Mouse (Mus musculus) heart, embryonic 14.5 days (tissue): Measurements from ENCODE around the gene Slc39a11. TPM values are rescaled to one million over a fixed set of nuclear protein-coding genes. Genes with fewer than 3 reads are reported as not detected.

ENCODE experiments used
- ATAC-seq: fragments of 200-750 bp; cut with Nextera tagmentation; 2 replicates; pipeline ENCODE4 v1.8.0; 2017; ENCODE audit warnings: low read depth, moderate TSS enrichment; ENCODE audit not compliant: insufficient number of reproducible peaks, insufficient read depth, low FRiP score
- H3K27ac ChIP-seq, 2 experiments: fragments of 200-500 bp in 1 of 2; fragments of 300-500 bp in 1 of 2; sonication (generic) in 1 of 2; replicated peaks in 1 of 2; 2 replicates each; pipeline ENCODE4 v1.5.1; 2012 to 2014; ENCODE audit warnings: low read depth in 2 of 2, low read length in 2 of 2, control low read depth in 1 of 2, mild to moderate bottlenecking in 1 of 2, mixed read lengths in 1 of 2; ENCODE audit not compliant: control insufficient read depth in 1 of 2, insufficient read depth in 1 of 2
- H3K27me3 ChIP-seq: fragments of 300-500 bp; sonication (generic); 2 replicates; pipeline ENCODE4 v1.6.1; 2014; ENCODE audit warnings: mild to moderate bottlenecking, low read length, control low read depth; ENCODE audit not compliant: control insufficient read depth, insufficient read depth
- H3K36me3 ChIP-seq: fragments of 300-500 bp; sonication (generic); 2 replicates; pipeline ENCODE4 v1.6.1; 2014; ENCODE audit warnings: mild to moderate bottlenecking, control low read depth, low read length, mixed read lengths; ENCODE audit not compliant: control insufficient read depth, insufficient read depth
- H3K4me1 ChIP-seq, 2 experiments: fragments of 200-500 bp in 1 of 2; fragments of 300-500 bp in 1 of 2; sonication (generic) in 1 of 2; 2 replicates each; pipeline ENCODE4 v1.6.1; 2012 to 2014; ENCODE audit warnings: low read length in 2 of 2, control low read depth in 1 of 2, mixed read lengths in 1 of 2; ENCODE audit not compliant: control insufficient read depth in 2 of 2, insufficient read depth in 2 of 2
- H3K4me2 ChIP-seq: fragments of 300-500 bp; sonication (generic); 2 replicates; pipeline ENCODE4 v1.6.1; 2014; ENCODE audit warnings: mild to moderate bottlenecking, low read length
- H3K4me3 ChIP-seq, 2 experiments: fragments of 200-500 bp in 1 of 2; fragments of 300-500 bp in 1 of 2; sonication (generic) in 1 of 2; 2 replicates each; pipeline ENCODE4 v1.5.1; 2012 to 2014; ENCODE audit warnings: low read length in 2 of 2, mild to moderate bottlenecking in 2 of 2, control low read depth in 1 of 2, low read depth in 1 of 2, moderate library complexity in 1 of 2; ENCODE audit not compliant: control insufficient read depth in 1 of 2, insufficient read depth in 1 of 2
- H3K9ac ChIP-seq: fragments of 300-500 bp; sonication (generic); 2 replicates; pipeline ENCODE4 v1.6.1; 2014; ENCODE audit warnings: mild to moderate bottlenecking, low read length
- H3K9me3 ChIP-seq: fragments of 300-500 bp; sonication (generic); 2 replicates; pipeline ENCODE4 v1.6.1; 2016; ENCODE audit warnings: low read length, control low read depth; ENCODE audit not compliant: control insufficient read depth
- WGBS: fragments of 180-500 bp; shearing (Covaris S2); extraction: QIAGEN DNeasy Blood & Tissue Kit; methylation state at CpG from one replicate; pipeline ENCODE4 v1.1.7; 2014; 5-methylcytosine and 5-hydroxymethylcytosine counted together
- polyA plus RNA-seq: library from polyadenylated mRNA; unstranded; fragments of >200 nt; fragmentation: Nextera tagmentation; extraction: Ambion mirVana; gene quantifications from 2 replicates; pipeline ENCODE4 v1.2.1, GENCODE M21; 2014

Gene Slc39a11
- polyA plus RNA-seq, 1 experiment from 2014 or later: 13.6 TPM

- Histone ChIP-seq H3K4me3 (no peak overlapping the region), H3K4me1 (no peaks in the 10 kb centered on the region), H3K36me3 (no peaks in the 10 kb centered on the region), H3K9ac (no peak overlapping the region), H3K9me3 (0 out of 2 replicates have a peak, but pooled peaks cover 2% of the 10 kb centered on the region), H3K27me3 (no peaks in the 10 kb centered on the region), H3K4me2 (no peak overlapping the region), H3K27ac (no peak overlapping the region)
- no peak for ATAC-seq
- 87% methylated on average over 4 of the region's 4 CpGs for WGBS
These were observed 231.9 kb downstream of the Slc39a11 start for GRCm38 (mm10) chr11:113417948-113418347.

- no peaks in the 10 kb centered on the region for H3K4me1 ChIP-seq
- WGBS: 94% methylated on average over 4 of the region's 4 CpGs
- no peak overlapping the region for H3K4me2 ChIP-seq
- no peaks in the 10 kb centered on the region for H3K9me3 ChIP-seq
- H3K27me3 ChIP-seq: no peaks in the 10 kb centered on the region
- H3K36me3 ChIP-seq: no peaks in the 10 kb centered on the region
- H3K4me3 ChIP-seq: no peak overlapping the region
- no peak overlapping the region for H3K9ac ChIP-seq
- H3K27ac ChIP-seq: no peak overlapping the region
- no peak for ATAC-seq
These were observed 237.3 kb downstream of the Slc39a11 start for GRCm38 (mm10) chr11:113412545-113412944.

- Histone ChIP-seq H3K4me2 (no peak overlapping the region), H3K4me3 (no peak overlapping the region), H3K9ac (no peak overlapping the region), H3K27ac (no peak overlapping the region), H3K4me1 (no peaks in the 10 kb centered on the region), H3K27me3 (no peaks in the 10 kb centered on the region), H3K36me3 (no peaks in the 10 kb centered on the region), H3K9me3 (no peaks in the 10 kb centered on the region)
- WGBS: 53% methylated on average over 10 of the region's 10 CpGs
- ATAC-seq: no peak
These were observed 238.1 kb downstream of the Slc39a11 start for GRCm38 (mm10) chr11:113411798-113412197.

GRCm38 (mm10) chr11:113409121-113409520 lies 240.8 kb downstream of the Slc39a11 start:
- no peak overlapping the region for H3K9ac ChIP-seq
- H3K36me3 ChIP-seq: no peaks in the 10 kb centered on the region
- H3K27ac ChIP-seq: no peak overlapping the region
- H3K27me3 ChIP-seq: no peaks in the 10 kb centered on the region
- no peaks in the 10 kb centered on the region for H3K4me1 ChIP-seq
- no peaks in the 10 kb centered on the region for H3K9me3 ChIP-seq
- no peak overlapping the region for H3K4me2 ChIP-seq
- ATAC-seq: no peak
- WGBS: 86% methylated on average over 9 of the region's 9 CpGs
- H3K4me3 ChIP-seq: no peak overlapping the region

- no peak for ATAC-seq
- Histone ChIP-seq H3K4me1 (no peaks in the 10 kb centered on the region), H3K4me3 (no peak overlapping the region), H3K27ac (no peak overlapping the region), H3K4me2 (no peak overlapping the region), H3K9ac (no peak overlapping the region), H3K36me3 (no peaks in the 10 kb centered on the region), H3K27me3 (no peaks in the 10 kb centered on the region), H3K9me3 (no peaks in the 10 kb centered on the region)
- 92% methylated on average over 4 of the region's 4 CpGs for WGBS
These were observed 242.4 kb downstream of the Slc39a11 start for GRCm38 (mm10) chr11:113407474-113407873.

- H3K9ac ChIP-seq: no peak overlapping the region
- H3K9me3 ChIP-seq: peaks cover 13% of the 10 kb centered on the region
- no peak overlapping the region for H3K27ac ChIP-seq
- WGBS: 90% methylated on average over 4 of the region's 4 CpGs
- H3K4me3 ChIP-seq: no peak overlapping the region
- H3K4me1 ChIP-seq: no peaks in the 10 kb centered on the region
- ATAC-seq: no peak
- no peaks in the 10 kb centered on the region for H3K36me3 ChIP-seq
- no peaks in the 10 kb centered on the region for H3K27me3 ChIP-seq
- H3K4me2 ChIP-seq: no peak overlapping the region
These were observed 249.0 kb downstream of the Slc39a11 start for GRCm38 (mm10) chr11:113400868-113401267.

GRCm38 (mm10) chr11:113399601-113400000 lies 250.3 kb downstream of the Slc39a11 start:
- 75% methylated on average over 11 of the region's 11 CpGs for WGBS
- no peak for ATAC-seq
- H3K9me3 ChIP-seq: peaks cover 13% of the 10 kb centered on the region
- no peaks in the 10 kb centered on the region for H3K36me3 ChIP-seq
- H3K4me2 ChIP-seq: no peak overlapping the region
- H3K27ac ChIP-seq: no peak overlapping the region
- H3K4me3 ChIP-seq: no peak overlapping the region
- no peaks in the 10 kb centered on the region for H3K4me1 ChIP-seq
- H3K9ac ChIP-seq: no peak overlapping the region
- no peaks in the 10 kb centered on the region for H3K27me3 ChIP-seq

- 53% methylated on average over 1 of the region's 1 CpGs for WGBS
- ATAC-seq: no peak
These were observed 252.5 kb downstream of the Slc39a11 start for GRCm38 (mm10) chr11:113397394-113397793.

More at GRCm38 (mm10) chr11:113397394-113397793, 252.5 kb downstream of the Slc39a11 start:
- Histone ChIP-seq H3K27me3 (no peaks in the 10 kb centered on the region), H3K36me3 (no peaks in the 10 kb centered on the region), H3K9me3 (peaks cover 13% of the 10 kb centered on the region), H3K27ac (no peak overlapping the region), H3K9ac (no peak overlapping the region), H3K4me3 (no peak overlapping the region), H3K4me2 (no peak overlapping the region), H3K4me1 (peaks cover 0 to 4% of the 10 kb centered on the region in 2 experiments; a peak in 2 of 4 replicates)
